Mouse (Mus musculus) liver, embryonic 14.5 days (tissue): ENCODE measurements around the gene Mta1.

Experiments
- CTCF ChIP-seq: IDR thresholded peaks from 2 replicates; pipeline ENCODE4 v1.5.1; 2016; ENCODE audit warnings: antibody characterized with exemption, low read depth, control low read depth
- EP300 ChIP-seq: IDR thresholded peaks from 2 replicates; pipeline ENCODE4 v1.6.1; 2016; ENCODE audit warnings: antibody characterized with exemption, low read depth

DNA sequence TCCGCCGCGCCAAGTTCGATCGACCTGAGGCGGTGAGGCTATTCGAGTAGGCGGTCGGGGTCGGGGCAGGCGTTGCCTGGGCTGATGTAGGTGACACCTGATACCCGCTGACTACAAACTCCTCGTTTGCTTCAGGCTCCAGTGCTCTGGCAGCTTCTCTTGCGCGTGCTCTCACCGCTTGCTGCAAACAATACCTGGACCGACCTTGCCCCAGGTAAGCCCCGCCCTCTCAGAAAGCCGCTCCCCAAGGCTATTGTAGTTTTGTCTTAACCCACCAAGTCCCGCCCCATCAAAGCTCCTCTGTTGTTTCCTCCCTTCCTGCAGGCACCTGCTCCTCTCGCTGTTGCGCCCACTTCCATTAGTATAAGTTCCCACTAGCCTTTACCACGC is 58.5 kb downstream of the Mta1 start:
- TF ChIP-seq CTCF (no peak), EP300 (no peak)
